Mouse (Mus musculus) liver, embryonic 15.5 days (tissue): ENCODE results near the gene Gm20736. TPM values are rescaled to one million over a fixed set of nuclear protein-coding genes. Genes with fewer than 3 reads are reported as not detected.
"Not testable (repeated sequence)": the region's sequence is repeated elsewhere in the genome, so short reads cannot be mapped to it uniquely, and the experiment has no call there.

ENCODE experiments used
- ATAC-seq: fragments of 200-750 bp; cut with Nextera tagmentation; 2 replicates; pipeline ENCODE4 v1.8.0; 2017; ENCODE audit warnings: moderate number of reproducible peaks, mild to moderate bottlenecking, moderate library complexity; ENCODE audit not compliant: insufficient read depth
- H3K27ac ChIP-seq: fragments of 300-500 bp; sonication (generic); replicated peaks from 2 replicates; pipeline ENCODE4 v1.5.1; 2015; ENCODE audit warnings: mild to moderate bottlenecking, inconsistent platforms
- H3K27me3 ChIP-seq: fragments of 300-500 bp; sonication (generic); 2 replicates; pipeline ENCODE4 v1.6.1; 2015; ENCODE audit warnings: mild to moderate bottlenecking, inconsistent platforms
- H3K36me3 ChIP-seq: fragments of 300-500 bp; sonication (generic); replicated peaks from 2 replicates; pipeline ENCODE4 v1.6.1; 2015; ENCODE audit warnings: moderate library complexity, mild to moderate bottlenecking, inconsistent platforms
- H3K4me1 ChIP-seq: fragments of 300-500 bp; sonication (generic); replicated peaks from 2 replicates; pipeline ENCODE4 v1.6.1; 2015; ENCODE audit warnings: inconsistent platforms
- H3K4me2 ChIP-seq: fragments of 300-500 bp; sonication (generic); 2 replicates; pipeline ENCODE4 v1.6.1; 2015; ENCODE audit warnings: moderate library complexity, mild to moderate bottlenecking, inconsistent platforms
- H3K4me3 ChIP-seq: fragments of 300-500 bp; sonication (generic); replicated peaks from 2 replicates; pipeline ENCODE4 v1.5.1; 2015; ENCODE audit warnings: mild to moderate bottlenecking, inconsistent platforms
- H3K9ac ChIP-seq: fragments of 300-500 bp; sonication (generic); 2 replicates; pipeline ENCODE4 v1.6.1; 2015; ENCODE audit warnings: moderate library complexity, mild to moderate bottlenecking, inconsistent platforms
- H3K9me3 ChIP-seq: fragments of 300-500 bp; sonication (generic); replicated peaks from 2 replicates; pipeline ENCODE4 v1.6.1; 2016; ENCODE audit warnings: inconsistent platforms
- WGBS: fragments of 180-500 bp; shearing (Covaris S2); methylation state at CpG from one replicate; pipeline ENCODE4 v1.1.7; 2015; ENCODE audit warnings: mixed read lengths; ENCODE audit not compliant: insufficient replicate concordance; 5-methylcytosine and 5-hydroxymethylcytosine counted together
- polyA plus RNA-seq: library from polyadenylated mRNA; unstranded; fragments of >200 nt; fragmentation: Nextera tagmentation; extraction: Ambion mirVana; gene quantifications from 2 replicates; pipeline ENCODE4 v1.2.1, GENCODE M21; 2015

The Gm20736 gene
- polyA plus RNA-seq = not detected in 2 replicates

DNA sequence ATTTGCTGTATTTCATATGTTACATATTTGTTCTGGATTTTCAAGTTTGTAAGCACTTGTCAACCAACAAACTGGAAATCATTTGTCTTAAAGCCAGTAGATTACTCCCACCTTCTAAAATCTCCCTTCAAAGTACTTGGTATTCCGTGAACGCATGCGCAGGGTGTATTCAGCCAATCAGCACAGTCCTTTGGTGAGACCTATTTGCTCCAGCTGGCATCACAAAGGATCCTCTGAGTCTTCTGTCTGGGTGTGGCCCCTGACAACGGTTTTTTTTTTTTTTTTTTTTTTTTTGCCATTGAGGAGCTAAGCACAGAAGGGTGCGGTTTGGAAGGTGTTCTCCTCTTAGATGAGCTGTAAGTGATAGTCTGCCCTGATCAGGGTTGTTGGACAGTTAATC lies at the start of gene Gm20736:
TSS of gene Gm20736 (plus strand) at position 301 of the 400 bp plus-strand sequence.
- not testable (repeated sequence) for ATAC-seq, H3K9me3 ChIP-seq, H3K4me2 ChIP-seq, H3K27me3 ChIP-seq, H3K4me3 ChIP-seq, H3K27ac ChIP-seq, H3K9ac ChIP-seq, H3K36me3 ChIP-seq, H3K4me1 ChIP-seq
- no CpG with 5 or more reads among the region's 5 CpGs for WGBS

Other genes with a start within 250 kb of the Gm20736 start
- gene Gm20924, start 170.2 kb upstream of the Gm20736 start, polyA plus RNA-seq = not detected in 2 replicates